Mouse (Mus musculus) forebrain, embryonic 16.5 days (tissue): ENCODE measurements around the gene Elof1. TPM values are rescaled to one million over a fixed set of nuclear protein-coding genes. Genes with fewer than 3 reads are reported as not detected.
"Not testable (repeated sequence)": the region's sequence is repeated elsewhere in the genome, so short reads cannot be mapped to it uniquely, and the experiment has no call there.

Experiments used
- ATAC-seq: fragments of 200-750 bp; cut with Nextera tagmentation; 2 replicates; pipeline ENCODE4 v1.8.0; 2017; ENCODE audit warnings: mild to moderate bottlenecking, moderate library complexity
- H3K27ac ChIP-seq: fragments of 300-500 bp; sonication (generic); 2 replicates; pipeline ENCODE4 v1.5.1; 2014; ENCODE audit warnings: low read length, control low read depth
- H3K27me3 ChIP-seq: fragments of 300-500 bp; sonication (generic); replicated peaks from 2 replicates; pipeline ENCODE4 v1.6.1; 2014; ENCODE audit warnings: low read length; ENCODE audit not compliant: control insufficient read depth, insufficient read depth
- H3K36me3 ChIP-seq: fragments of 300-500 bp; sonication (generic); 2 replicates; pipeline ENCODE4 v1.6.1; 2014; ENCODE audit not compliant: control insufficient read depth, insufficient read depth
- H3K4me1 ChIP-seq: fragments of 300-500 bp; sonication (generic); replicated peaks from 2 replicates; pipeline ENCODE4 v1.6.1; 2014; ENCODE audit warnings: low read length; ENCODE audit not compliant: control insufficient read depth, insufficient read depth
- H3K4me2 ChIP-seq: fragments of 300-500 bp; sonication (generic); 2 replicates; pipeline ENCODE4 v1.6.1; 2014; ENCODE audit warnings: mild to moderate bottlenecking, low read length, control low read depth
- H3K4me3 ChIP-seq: fragments of 300-500 bp; sonication (generic); replicated peaks from 2 replicates; pipeline ENCODE4 v1.5.1; 2014; ENCODE audit warnings: mild to moderate bottlenecking, low read length, control low read depth
- H3K9ac ChIP-seq: fragments of 300-500 bp; sonication (generic); replicated peaks from 2 replicates; pipeline ENCODE4 v1.6.1; 2014; ENCODE audit warnings: low read depth, low read length, control low read depth
- H3K9me3 ChIP-seq: fragments of 300-500 bp; sonication (generic); 2 replicates; pipeline ENCODE4 v1.6.1; 2016; ENCODE audit warnings: low read length; ENCODE audit not compliant: control insufficient read depth
- WGBS: fragments of 180-500 bp; shearing (Covaris S2); extraction: QIAGEN DNeasy Blood & Tissue Kit; methylation state at CpG from one replicate; pipeline ENCODE4 v1.1.7; 2014; 5-methylcytosine and 5-hydroxymethylcytosine counted together
- polyA plus RNA-seq: library from polyadenylated mRNA; unstranded; fragments of >200 nt; fragmentation: Nextera tagmentation; extraction: Ambion mirVana; gene quantifications from 2 replicates; pipeline ENCODE4 v1.2.1, GENCODE M21; 2015

Elof1 gene
- polyA plus RNA-seq, 1 experiment from 2014 or later = 168 TPM

DNA sequence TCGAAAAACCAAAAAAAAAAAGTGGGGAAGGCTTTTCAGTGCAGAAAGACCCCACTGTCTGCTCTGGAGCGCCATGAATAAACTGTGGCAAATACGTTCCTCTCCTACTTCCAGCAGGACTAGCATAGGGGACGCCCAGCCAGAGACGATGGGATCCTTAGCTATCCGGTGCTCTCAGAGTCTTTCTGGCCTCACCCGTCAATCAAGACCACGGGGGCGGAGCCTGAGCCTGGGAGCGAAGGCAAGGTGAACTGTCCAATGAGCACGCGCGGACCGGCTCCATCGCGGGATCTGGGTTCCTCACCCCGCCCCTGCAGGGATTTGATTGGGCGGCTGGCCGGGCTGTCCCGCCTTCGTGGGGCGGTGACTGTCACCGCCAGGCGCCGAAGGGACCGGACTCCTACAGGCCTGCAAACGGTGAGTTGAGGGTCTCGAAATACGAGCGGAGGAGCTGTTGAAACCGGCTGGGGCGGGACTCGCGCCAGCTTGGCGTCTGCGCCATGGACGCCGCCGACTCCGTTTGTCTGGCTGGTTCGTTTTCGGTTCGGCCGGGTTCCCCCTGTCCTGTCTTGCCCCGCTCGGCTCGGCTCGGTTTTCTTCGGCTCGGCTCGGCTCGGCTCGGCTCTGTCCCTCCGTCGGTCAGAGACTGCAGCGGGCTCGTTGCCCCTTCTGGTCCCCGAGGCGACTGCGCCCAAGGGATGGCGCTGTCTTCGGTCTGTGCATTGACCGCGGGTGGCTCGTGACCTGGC is 39.7 kb upstream of the Elof1 start, which contains the start of gene Pigyl:
Gene Pigyl, plus strand, starts transcription at position 350 of the 749 bp plus-strand sequence.
- Histone ChIP-seq H3K4me1 (peaks cover 19% of the 10 kb centered on the region), H3K9me3 (no peaks in the 10 kb centered on the region), H3K9ac (peak within 1 kb of the TSS; percentile 92), H3K27ac (peak within 1 kb of the TSS; percentile 90), H3K36me3 (no peaks in the 10 kb centered on the region), H3K4me2 (peak within 1 kb of the TSS; percentile 56), H3K27me3 (no peaks in the 10 kb centered on the region), H3K4me3 (peak within 1 kb of the TSS; percentile 79)
- ATAC-seq = peak; percentile 98
- under 1% methylated on average over 65 of the region's 65 CpGs for WGBS

- H3K36me3 ChIP-seq = no peaks in the 10 kb centered on the region
- peaks cover 19% of the 10 kb centered on the region for H3K4me1 ChIP-seq
- no peaks in the 10 kb centered on the region for H3K9me3 ChIP-seq
- WGBS = 27% methylated on average over 10 of the region's 10 CpGs
- no peaks in the 10 kb centered on the region for H3K27me3 ChIP-seq
- peak; percentile 9; the same call in 1 of the 2 replicates for ATAC-seq
- H3K27ac ChIP-seq = no peak overlapping the region
- no peak overlapping the region for H3K9ac ChIP-seq
- no peak overlapping the region for H3K4me2 ChIP-seq
- H3K4me3 ChIP-seq = no peak overlapping the region
These were observed 38.6 kb upstream of the Elof1 start for GRCm38 (mm10) chr9:22155614-22156013.

GRCm38 (mm10) chr9:22153810-22154209 is 36.8 kb upstream of the Elof1 start:
- Histone ChIP-seq H3K27me3 (no peaks in the 10 kb centered on the region), H3K4me2 (no peak overlapping the region), H3K36me3 (no peaks in the 10 kb centered on the region), H3K4me1 (peaks cover 19% of the 10 kb centered on the region), H3K27ac (no peak overlapping the region), H3K9me3 (no peaks in the 10 kb centered on the region), H3K4me3 (no peak overlapping the region), H3K9ac (no peak overlapping the region)
- ATAC-seq = no peak
- 91% methylated on average over 3 of the region's 3 CpGs for WGBS

DNA sequence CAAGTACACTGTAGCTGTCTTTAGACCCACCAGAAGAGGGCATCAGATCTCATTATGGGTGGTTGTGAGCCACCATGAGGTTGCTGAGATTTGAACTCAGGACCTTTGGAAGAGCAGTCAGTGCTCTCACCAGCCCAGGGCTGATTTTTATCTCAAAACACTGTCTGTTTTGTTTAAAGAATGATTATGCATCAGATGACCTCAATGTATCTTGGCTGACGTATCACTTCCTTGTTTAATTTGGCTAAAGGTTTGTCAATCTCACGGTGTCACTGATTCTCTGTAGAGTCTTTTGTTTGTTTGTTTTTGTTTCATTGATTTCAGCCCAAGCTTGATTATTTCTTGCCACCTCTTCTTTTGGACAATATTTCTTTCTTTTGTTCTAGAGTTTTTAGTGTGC is 34.0 kb upstream of the Elof1 start:
- Histone ChIP-seq H3K36me3 (no peaks in the 10 kb centered on the region), H3K4me3 (no peak overlapping the region), H3K9ac (no peak overlapping the region), H3K27ac (no peak overlapping the region), H3K27me3 (no peaks in the 10 kb centered on the region), H3K4me2 (no peak overlapping the region), H3K9me3 (no peaks in the 10 kb centered on the region), H3K4me1 (peaks cover 2% of the 10 kb centered on the region; the same call in 1 of the 2 replicates)
- 87% methylated on average over 2 of the region's 2 CpGs for WGBS
- no peak for ATAC-seq

- H3K9me3 ChIP-seq, H3K4me1 ChIP-seq, ATAC-seq, H3K27ac ChIP-seq, H3K27me3 ChIP-seq, H3K9ac ChIP-seq, H3K4me2 ChIP-seq, H3K4me3 ChIP-seq, H3K36me3 ChIP-seq: not testable (repeated sequence)
- WGBS = 88% methylated on average over 7 of the region's 7 CpGs
These were observed 33.3 kb upstream of the Elof1 start for GRCm38 (mm10) chr9:22150249-22150693.

DNA sequence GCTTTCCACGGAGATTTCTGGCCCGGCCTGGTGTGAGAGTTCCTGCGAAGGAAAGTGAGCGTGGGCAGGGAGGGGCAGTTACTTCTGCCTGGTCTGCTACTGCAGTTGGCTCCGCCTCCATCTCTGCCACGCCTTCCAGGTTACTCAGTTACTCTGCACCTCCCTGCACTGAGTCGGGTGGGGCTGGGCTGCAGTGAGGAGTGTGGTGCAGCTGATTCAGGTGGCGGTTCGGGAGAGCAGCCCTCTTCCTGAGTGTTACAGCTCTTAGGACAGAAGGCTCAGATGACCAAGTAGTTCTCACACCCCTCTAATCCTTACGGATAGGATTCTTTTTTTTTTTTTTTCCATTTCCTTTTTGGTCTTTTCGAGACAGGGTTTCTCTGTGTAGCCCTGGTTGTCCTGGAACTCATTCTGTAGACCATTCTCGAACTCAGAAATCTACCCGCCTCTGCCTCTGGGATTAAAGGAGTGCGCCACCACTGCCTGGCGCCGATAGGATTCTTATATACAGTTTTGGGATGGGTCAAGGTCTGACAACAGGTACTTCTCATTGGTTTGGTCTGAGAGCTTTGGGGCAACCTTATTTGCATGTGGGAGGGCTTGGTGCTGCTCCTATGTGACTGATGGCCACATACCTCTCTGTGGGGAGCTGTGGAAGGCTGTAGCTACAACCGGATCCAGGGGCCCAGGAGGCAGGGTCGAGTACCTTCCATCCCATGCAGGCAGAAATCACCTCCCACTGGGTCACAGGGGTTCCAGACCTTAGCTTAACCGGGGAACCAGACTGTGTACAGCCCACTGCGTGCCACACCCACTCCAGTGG is 32.7 kb upstream of the Elof1 start:
- no peak for ATAC-seq
- Histone ChIP-seq H3K9ac (no peak overlapping the region), H3K9me3 (no peaks in the 10 kb centered on the region), H3K4me1 (no peaks in the 10 kb centered on the region), H3K27me3 (no peaks in the 10 kb centered on the region), H3K4me2 (no peak overlapping the region), H3K4me3 (no peak overlapping the region), H3K27ac (no peak overlapping the region), H3K36me3 (no peaks in the 10 kb centered on the region)
- 85% methylated on average over 20 of the region's 20 CpGs for WGBS

- ATAC-seq = no peak
- WGBS = 91% methylated on average over 6 of the region's 8 CpGs
- Histone ChIP-seq H3K27me3 (no peaks in the 10 kb centered on the region), H3K27ac (no peak overlapping the region), H3K9me3 (no peaks in the 10 kb centered on the region), H3K9ac (no peak overlapping the region), H3K4me2 (no peak overlapping the region), H3K36me3 (no peaks in the 10 kb centered on the region), H3K4me1 (no peaks in the 10 kb centered on the region), H3K4me3 (no peak overlapping the region)
These were observed 27.5 kb upstream of the Elof1 start for GRCm38 (mm10) chr9:22144304-22144965.

- Histone ChIP-seq H3K27ac (no peak overlapping the region), H3K27me3 (no peaks in the 10 kb centered on the region), H3K4me3 (no peak overlapping the region), H3K4me1 (no peaks in the 10 kb centered on the region), H3K9me3 (no peaks in the 10 kb centered on the region), H3K4me2 (no peak overlapping the region), H3K9ac (no peak overlapping the region), H3K36me3 (no peaks in the 10 kb centered on the region)
- peak; percentile 67 for ATAC-seq
- WGBS = 52% methylated on average over 17 of the region's 17 CpGs
These were observed 26.4 kb upstream of the Elof1 start for GRCm38 (mm10) chr9:22143108-22144037.
